Mouse (Mus musculus) gastrocnemius, postnatal 10 days (tissue): ENCODE data around the gene Fam120b. TPM values are rescaled to one million over a fixed set of nuclear protein-coding genes. Genes with fewer than 3 reads are reported as not detected.
A peak's percentile ranks its signal among the peaks of the same experiment; 100 is the strongest.

Source experiments
- DNase-seq: peaks from one replicate; pipeline ENCODE4 v3.0.0; 2021; ENCODE audit warnings: mixed read lengths
- total RNA-seq, 2 experiments: library from RNA; stranded (reverse); gene quantifications; 2 replicates each; pipeline ENCODE4 v1.2.3; 2021

Fam120b gene
- total RNA-seq, 2 experiments from 2014 or later = 9.8 to 12.0 TPM

DNA sequence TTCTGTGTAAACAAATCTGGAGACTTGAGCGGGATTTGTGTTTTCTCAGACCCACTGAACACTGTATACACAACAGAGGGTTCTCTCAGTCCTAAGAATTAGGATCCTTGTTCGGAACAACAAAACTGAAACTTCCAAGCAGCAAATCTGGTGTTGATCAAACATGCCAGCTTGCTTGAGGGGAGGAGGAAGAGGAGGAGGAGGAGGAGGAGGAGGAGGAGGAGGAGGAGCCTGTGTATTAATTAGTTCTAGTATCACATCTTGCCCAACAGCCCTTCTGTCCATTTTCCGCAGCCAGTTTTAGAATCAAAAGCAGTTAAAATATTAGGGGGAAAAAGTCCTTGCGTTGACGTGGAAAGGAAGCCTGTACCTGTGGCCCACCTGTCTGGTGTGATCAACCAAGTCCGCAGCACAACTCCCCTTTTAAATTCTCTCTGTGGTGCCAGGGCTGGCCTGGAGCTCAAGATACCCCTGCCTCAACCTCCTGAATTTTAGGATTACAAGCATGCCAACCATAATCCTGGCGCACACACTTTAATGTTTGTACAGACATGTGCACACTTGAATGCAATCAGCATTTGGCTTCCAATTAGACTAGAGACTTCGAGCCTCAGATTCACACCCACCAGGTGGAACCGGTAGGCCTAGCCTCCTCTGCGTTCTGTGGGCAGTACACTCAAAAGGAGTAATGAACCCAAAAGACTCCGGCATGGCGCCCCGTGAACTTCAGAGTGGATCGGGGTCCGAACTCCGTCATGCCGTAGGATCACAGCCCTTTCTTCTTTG lies 16.1 kb upstream of the Fam120b start:
- DNase-seq = no peak

DNA sequence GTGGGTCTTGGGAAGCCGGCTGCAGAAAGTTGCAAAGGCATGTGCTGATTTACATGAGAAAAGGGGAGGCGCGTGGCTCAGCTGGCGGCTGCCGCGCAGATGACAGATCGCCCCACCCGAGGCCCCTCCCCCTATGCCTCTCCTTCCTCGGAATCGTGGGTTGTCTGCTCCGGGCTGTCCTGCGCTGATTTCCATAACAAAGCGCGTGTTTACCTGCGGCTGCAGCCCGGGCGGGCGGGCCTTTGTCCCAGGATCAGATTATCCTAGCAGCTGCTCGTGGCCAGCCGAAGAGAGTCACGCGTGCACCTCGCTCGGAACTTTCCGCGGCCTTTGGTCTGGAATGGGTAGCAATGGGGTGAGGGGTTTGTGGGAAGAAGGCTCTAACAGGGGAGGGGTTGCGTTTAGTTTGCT lies 15.4 kb upstream of the Fam120b start:
- DNase-seq = no peak

- DNase-seq = no peak
These were observed 14.7 kb upstream of the Fam120b start for GRCm38 (mm10) chr17:15381092-15381860.

- no peak for DNase-seq
These were observed 13.9 kb upstream of the Fam120b start for GRCm38 (mm10) chr17:15381869-15382660.

DNA sequence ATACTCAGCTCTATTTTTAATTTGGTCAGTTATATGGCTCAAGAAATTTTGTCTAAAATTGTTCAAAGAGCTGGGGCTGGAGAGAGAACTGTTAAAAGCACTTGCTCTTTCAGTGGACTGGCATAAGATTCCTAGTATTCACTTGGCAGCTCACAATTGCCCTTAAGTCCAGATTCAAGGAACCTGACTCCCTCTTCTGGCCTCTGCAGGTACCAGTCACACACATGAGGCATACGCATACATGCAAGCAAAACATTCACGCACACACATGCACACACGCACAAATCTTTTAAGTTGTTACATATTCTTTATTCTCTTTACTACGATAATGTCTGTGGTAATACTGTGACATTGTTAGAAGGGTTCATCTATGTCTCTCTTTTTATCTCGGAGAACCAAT lies 12.6 kb upstream of the Fam120b start:
- DNase-seq = no peak

DNA sequence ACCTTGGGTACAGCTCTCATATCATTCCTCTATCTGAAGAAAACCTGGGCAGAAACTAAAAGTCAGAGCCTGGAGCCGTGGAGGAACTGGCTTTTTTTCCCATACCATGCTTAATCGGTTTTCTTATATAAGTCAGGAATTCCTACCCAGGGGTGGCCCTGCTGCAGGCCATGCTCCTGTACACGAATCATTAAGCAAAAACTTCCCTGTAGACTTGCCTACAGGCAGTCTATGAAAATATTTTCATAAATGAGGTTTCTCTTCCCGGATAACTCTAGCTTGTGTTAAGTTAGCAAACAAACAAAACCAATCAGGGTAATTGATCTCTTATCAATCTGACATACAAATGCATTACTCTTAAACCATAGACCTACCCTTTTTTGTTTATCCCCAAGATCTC lies 7.1 kb upstream of the Fam120b start:
- DNase-seq = no peak

- no peak for DNase-seq
These were observed 6.6 kb upstream of the Fam120b start for GRCm38 (mm10) chr17:15389356-15389755.

DNA sequence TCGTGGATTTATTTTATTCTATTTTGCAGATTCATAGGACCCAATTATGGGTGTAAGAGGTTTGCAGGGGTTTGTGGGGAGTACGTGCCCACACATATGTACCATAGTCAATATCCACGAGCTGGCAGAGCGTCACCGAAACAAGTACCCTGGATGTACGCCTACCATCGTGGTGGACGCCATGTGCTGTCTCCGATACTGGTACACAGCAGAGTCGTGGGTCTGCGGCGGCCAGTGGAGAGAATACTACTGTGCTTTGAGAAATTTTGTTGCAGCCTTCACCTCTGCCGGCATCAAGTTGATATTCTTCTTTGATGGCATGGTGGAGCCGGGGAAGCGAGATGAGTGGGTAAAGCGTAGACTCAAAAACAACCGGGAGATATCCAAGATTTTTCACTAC lies 5.7 kb downstream of the Fam120b start:
- DNase-seq = no peak

GRCm38 (mm10) chr17:15406576-15406975 lies 10.6 kb downstream of the Fam120b start:
- DNase-seq = no peak

- DNase-seq = no peak
These were observed 13.3 kb downstream of the Fam120b start for GRCm38 (mm10) chr17:15409261-15409660.

DNA sequence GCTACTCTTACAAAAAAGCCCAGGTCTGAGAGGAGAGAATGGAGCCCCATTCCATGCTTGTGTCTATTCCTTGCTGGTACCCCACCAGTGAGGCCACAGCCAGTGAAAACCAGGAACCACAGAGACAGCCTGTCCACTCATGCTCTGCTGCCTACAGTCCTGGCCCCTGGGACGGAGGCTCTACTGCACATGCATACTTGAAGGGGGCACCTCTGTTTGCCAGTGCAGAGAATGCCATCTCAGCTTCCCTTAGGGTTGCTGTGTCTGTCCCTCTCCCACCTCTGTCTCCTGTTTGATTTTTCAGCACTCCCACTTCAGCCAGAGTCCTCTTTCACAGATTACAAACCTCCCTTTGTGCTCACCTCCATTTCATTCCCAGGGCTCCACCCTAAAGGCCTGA lies 14.9 kb downstream of the Fam120b start:
- DNase-seq = no peak

- no peak for DNase-seq
These were observed 20.7 kb downstream of the Fam120b start for GRCm38 (mm10) chr17:15416596-15417215.

GRCm38 (mm10) chr17:15419534-15419933 lies 23.5 kb downstream of the Fam120b start:
- no peak for DNase-seq

DNA sequence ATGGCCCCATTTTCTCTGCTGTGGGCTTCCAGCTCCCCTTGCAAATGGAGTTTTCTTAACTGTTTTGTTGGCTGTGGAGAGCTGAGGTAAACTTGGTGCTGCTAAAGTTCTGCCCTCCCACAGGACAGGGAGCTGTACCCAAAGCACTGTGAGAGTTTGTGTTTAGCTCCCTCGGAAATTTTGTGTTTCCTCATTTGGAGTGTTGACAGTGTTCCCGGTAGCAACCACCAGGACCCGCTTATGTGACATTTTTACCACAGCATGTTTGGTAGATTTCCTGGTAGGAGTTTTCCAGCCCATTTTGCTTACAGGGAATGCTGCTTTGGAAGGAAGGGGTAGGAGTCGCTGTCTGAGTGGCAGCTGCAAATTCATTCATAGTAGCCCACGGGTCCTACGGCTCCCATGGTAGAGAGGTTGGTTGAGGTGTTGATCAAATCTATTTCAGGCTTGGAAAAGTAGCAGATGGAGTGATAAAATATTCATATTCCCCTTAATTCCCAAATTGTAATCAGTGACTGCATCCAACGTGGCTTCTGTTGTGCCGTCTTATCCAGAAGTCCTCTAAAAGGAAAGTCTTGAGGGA lies 24.1 kb downstream of the Fam120b start:
- no peak for DNase-seq

GRCm38 (mm10) chr17:15421446-15421845 lies 25.4 kb downstream of the Fam120b start:
- DNase-seq = no peak

DNA sequence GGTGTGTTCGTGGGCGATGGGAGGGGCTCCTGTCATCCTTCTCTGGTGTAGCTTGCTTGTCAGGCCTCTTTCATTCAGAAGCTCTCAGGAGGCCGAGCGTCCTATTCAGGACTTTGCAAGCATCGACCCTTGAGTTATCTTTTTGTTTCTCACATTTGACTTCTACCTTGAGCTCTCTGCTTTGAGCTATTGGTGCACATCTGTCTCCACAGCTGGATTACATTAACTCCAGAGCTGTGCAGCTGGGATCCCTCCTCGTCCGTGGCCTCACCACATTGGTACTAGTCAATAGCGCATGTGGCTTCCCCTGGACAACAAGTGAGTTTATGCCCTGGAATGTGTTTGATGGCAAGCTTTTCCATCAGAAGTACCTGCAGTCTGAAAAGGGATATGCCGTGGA lies 26.7 kb downstream of the Fam120b start:
- no peak for DNase-seq

DNA sequence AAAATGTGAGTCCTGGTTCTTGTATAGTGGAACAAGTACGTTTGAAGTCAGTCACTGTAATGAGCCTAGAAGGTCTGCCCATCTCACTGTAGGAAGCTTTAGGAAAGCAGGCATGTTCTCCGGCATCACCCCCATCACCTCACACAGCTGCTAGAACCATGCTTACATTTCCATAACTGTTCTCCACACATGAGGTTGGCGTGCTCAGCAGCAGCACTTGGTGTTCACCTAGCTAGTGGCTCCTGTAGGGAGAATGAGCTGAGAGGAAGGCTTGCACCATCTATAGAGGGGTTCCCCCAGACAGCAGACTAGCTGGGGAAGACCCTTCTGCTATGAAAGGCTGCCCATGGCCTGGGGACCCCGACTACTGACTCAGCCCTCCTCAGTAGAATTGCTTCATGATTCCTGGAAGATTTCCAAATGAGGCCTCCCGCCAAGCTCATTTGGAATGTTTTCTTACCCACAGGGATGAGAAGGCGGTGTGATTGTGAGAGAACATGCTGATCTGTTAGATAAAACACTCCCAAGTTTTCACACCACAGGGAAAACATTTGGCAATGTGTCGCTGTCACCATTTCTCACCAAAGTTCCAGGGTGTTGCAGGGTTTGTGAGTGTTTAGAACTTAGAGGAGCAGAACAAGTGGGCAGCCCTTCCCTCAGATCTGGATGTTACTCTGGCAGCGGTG lies 27.2 kb downstream of the Fam120b start:
- DNase-seq = no peak

DNA sequence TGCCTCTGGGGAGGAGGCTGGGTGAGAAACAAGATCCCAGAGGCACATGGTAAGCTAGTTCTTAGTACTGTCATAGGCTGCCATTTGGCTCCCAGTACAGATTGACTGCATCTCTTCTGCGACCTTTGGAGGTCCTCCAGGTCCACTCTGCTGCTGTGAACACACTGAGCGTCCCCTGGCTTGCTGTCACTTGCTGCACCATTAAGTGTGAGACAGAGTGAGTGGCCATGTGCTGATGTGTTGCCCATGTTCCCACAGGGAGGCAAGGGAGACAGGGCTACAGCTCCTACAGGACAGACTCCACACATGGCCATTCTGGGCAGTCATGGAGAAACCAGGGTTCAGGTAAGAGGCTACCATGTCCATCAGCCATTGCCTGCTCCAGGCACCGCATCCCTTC lies 29.9 kb downstream of the Fam120b start:
- DNase-seq = peak; percentile 15

DNA sequence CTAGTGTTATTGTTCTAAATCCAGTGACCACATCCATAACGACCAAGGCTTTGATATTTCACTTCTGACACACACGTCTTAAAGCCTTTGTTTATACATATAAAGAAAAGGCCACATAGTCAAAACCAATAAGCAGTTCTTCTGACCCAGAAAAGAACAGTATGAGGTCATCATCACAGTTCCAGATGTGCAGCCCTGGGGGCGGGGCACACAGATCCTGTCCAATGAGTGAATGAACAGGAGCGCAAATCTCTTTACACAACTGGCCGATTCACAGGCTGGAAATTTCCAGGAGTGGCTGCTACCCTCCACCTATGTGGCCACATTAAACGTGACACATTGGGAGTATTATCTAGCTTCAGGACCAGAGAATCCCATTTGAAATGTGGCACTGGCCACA lies 33.4 kb downstream of the Fam120b start:
- no peak for DNase-seq

- DNase-seq = peak; percentile 16
These were observed 33.9 kb downstream of the Fam120b start for GRCm38 (mm10) chr17:15429937-15430336.

DNA sequence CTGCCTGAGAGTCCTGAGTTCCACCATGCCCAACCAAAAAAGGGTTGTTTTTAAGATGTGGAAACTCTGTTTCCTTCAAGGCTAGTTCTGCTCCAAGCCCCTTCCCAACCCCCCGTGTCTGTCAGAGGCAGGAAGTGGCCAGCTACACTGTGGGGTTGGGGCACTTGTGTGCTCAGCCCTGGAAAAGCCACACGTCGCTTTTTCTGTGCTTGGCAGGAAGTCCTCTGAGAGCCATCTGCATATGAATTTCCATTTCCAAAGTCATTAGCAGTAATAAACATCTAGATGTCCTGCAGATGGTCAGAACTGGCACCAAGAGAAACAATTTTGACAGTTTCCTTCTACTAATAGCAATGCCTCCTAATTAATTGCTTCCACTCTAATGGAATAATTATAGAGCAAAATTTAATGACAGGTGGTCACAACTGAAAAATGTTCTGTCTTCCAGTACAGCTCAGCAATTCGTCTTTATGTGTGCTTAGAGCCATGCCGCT lies 35.1 kb downstream of the Fam120b start:
- no peak for DNase-seq
